Mouse (Mus musculus) testis, adult 2 months (tissue): ENCODE data around the gene Aox2.

Source experiments
- CTCF ChIP-seq: fragments of 200-500 bp; IDR thresholded peaks from 2 replicates; pipeline ENCODE4 v1.5.1; 2012; ENCODE audit warnings: low read depth, mild to moderate bottlenecking, inconsistent platforms, low read length, moderate library complexity; ENCODE audit not compliant: control insufficient read depth, insufficient read depth, insufficient replicate concordance
- POLR2A ChIP-seq: fragments of 200-500 bp; IDR thresholded peaks from 2 replicates; pipeline ENCODE4 v1.6.1; 2012; ENCODE audit warnings: low read depth, mild to moderate bottlenecking, inconsistent platforms, low read length, moderate library complexity; ENCODE audit not compliant: control insufficient read depth

GRCm38 (mm10) chr1:58339901-58340300, 61.8 kb downstream of the Aox2 start:
- TF ChIP-seq POLR2A (no peak), CTCF (no peak)
